Mouse (Mus musculus): ENCODE measurements around the gene Aff3. TPM values are rescaled to one million over a fixed set of nuclear protein-coding genes. Genes with fewer than 3 reads are reported as not detected.

Aff3 gene
- polyA plus RNA-seq, 1 experiment from 2014 or later = 0.03 TPM

DNA sequence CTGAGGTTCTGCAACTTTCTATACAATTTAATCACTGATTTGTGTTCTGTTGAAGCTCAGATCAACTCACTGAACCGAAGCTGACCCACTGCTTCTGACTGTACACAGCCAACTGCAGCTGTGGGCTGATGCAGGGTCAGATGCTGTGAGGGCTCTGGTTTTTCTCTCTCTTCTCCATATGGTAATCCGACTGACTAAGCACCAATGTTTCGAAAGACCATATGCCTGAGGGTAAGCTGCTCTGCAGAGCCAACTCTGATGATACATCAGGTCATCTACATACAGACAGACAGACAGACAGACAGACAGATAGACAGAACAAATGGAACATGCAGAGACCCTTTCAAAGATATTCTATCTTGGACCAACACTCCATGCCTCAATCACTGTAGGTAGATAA, 110.2 kb downstream of the Aff3 start:
- Histone ChIP-seq H3K27ac (no peak overlapping the region), H3K79me2 (ENCODE audit: inconsistent target) (no peaks in the 10 kb centered on the region), H3K4me3 (ENCODE audit: inconsistent target) (no peak overlapping the region), H3K36me3 (ENCODE audit: inconsistent target) (no peaks in the 10 kb centered on the region)
- 81% methylated on average over 3 of the region's 3 CpGs for WGBS (ENCODE audit: missing documents)

DNA sequence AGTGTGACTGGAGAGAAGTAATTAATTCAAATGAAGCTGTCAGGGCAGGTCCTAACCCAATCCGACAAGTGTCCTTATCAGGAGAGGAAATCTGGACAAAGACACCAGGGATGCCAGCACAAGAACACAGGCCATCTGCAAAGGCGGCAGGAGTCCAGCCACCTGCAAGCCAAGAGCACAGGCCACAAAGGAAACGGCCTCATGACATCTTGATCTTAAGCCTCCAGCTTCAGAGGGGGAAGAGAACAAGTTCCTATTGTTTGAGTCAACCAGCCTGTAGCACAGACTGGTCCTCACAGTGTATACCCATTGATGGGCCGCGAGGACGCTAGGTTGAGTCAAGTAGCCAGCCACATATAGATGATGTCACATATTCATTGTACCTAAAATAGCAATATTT, 111.7 kb downstream of the Aff3 start:
- Histone ChIP-seq H3K27ac (no peak overlapping the region), H3K79me2 (ENCODE audit: inconsistent target) (no peaks in the 10 kb centered on the region), H3K4me3 (ENCODE audit: inconsistent target) (no peak overlapping the region), H3K36me3 (ENCODE audit: inconsistent target) (no peaks in the 10 kb centered on the region)
- WGBS (ENCODE audit: missing documents) = 73% methylated on average over 6 of the region's 6 CpGs

DNA sequence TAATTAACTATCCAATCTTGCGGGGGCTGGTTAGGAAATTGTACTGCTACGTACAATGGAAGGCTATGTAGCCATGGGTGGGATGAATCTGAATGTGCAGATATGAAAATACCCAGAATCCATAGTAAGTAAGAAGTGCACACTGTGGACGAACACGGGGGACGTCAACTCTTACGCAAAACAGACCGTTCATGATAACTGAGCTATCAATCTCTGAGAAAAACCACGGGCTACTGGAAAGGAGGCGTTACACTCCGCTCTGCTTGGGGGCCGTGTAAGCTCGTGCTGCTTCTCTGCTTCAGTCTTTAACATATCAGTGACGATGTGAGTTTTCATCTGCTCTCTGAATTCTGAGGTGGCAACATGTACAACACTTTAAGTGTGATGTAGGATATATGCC, 114.2 kb downstream of the Aff3 start:
- 73% methylated on average over 12 of the region's 13 CpGs for WGBS (ENCODE audit: missing documents)

DNA sequence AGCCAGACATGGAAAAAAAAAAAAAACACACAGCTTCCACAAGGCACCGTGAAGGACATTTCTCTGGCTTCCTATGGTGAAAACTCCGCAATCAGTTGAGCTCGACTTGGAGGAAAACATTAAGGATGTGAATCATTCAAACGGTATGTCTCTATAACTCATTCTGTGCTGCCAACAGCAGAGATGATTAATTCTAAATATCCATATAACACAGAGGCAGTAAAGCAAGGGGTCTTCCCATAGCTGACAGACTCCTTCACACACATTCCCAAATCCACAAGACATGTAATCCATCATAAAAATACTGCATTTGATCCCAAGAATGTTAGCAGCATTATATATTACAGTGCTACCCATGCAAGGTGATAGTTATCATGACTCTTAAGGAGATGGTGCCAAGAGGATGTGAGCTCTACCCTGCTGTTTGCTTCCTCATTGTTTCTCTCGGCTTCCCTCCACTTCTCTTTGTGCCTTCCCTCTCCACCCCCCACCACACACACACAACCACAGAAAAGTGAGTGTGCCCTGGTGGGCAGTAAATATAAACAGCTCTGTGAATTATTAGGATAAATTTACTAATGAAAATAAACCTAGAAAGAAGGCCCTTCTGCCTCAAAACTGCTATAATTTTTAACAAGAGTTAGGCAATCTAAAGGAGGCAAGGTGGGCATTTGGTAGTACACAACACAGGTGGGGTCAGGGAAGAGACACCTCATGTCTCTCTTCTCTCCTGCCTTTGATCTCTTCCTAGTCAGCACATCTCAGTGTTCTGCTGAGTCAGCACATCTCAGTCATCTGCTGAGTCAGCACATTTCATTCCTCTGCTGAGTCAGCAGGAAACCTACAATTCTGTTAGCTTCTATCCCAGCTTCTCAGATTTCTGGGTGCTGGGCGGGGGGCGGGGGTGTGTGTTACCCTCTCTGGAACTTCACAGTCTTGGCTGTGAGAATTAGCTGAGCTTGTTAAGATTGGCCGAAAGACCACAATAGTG, 115.8 kb downstream of the Aff3 start:
- no peak overlapping the region for H3K27ac ChIP-seq
- H3K36me3 ChIP-seq (ENCODE audit: inconsistent target) = no peaks in the 10 kb centered on the region
- 67% methylated on average over 8 of the region's 8 CpGs for WGBS (ENCODE audit: missing documents)
- no peak overlapping the region for H3K4me3 ChIP-seq (ENCODE audit: inconsistent target)
- no peaks in the 10 kb centered on the region for H3K79me2 ChIP-seq (ENCODE audit: inconsistent target)

More for the DNA sequence above, 114.2 kb downstream of the Aff3 start:
- H3K36me3 ChIP-seq (ENCODE audit: inconsistent target) = no peaks in the 10 kb centered on the region
- no peak overlapping the region for H3K4me3 ChIP-seq (ENCODE audit: inconsistent target)
- no peaks in the 10 kb centered on the region for H3K79me2 ChIP-seq (ENCODE audit: inconsistent target)
- no peak overlapping the region for H3K27ac ChIP-seq

DNA sequence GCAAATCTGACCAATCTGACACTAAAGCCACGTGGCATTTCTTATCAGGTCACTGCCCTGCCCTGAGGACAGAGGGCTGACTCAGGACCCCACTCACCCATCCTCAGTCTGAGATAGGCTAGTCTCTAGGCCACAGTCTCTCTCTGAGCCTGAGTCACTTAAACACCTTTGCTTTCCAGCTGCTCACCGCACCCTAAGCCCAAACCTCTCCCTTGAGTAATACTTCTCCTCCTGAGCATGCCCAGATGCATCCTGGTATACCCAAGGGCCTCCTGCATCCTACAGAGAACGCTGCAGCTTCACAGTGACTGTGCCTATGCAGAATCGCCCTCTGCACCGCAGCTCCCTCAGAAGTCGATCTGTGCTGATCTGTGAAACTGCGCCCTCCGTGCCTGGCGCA, 117.1 kb downstream of the Aff3 start:
- Histone ChIP-seq H3K4me3 (ENCODE audit: inconsistent target) (no peak overlapping the region), H3K79me2 (ENCODE audit: inconsistent target) (no peaks in the 10 kb centered on the region), H3K27ac (no peak overlapping the region), H3K36me3 (ENCODE audit: inconsistent target) (no peaks in the 10 kb centered on the region)
- WGBS (ENCODE audit: missing documents) = 94% methylated on average over 9 of the region's 9 CpGs

DNA sequence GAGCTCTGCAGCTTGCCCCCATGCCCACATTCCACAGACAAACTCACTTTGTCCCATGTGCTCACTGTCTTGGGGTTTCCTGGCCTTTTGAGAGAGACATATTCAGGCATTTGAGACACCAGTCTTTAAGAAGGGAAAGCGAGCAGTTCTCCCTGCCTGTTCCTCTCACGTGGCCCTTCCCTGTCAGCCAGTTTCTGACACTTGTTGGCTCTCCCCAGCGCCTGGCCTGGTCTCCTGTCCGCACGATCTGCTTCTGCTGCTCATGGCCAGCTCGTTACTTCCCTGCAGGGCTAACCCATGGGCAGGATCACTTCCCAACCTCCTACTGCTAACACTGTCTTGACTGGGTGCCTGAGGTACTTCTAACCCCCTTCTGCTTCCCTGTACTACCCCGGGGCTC, 118.1 kb downstream of the Aff3 start:
- WGBS (ENCODE audit: missing documents) = 88% methylated on average over 7 of the region's 7 CpGs

DNA sequence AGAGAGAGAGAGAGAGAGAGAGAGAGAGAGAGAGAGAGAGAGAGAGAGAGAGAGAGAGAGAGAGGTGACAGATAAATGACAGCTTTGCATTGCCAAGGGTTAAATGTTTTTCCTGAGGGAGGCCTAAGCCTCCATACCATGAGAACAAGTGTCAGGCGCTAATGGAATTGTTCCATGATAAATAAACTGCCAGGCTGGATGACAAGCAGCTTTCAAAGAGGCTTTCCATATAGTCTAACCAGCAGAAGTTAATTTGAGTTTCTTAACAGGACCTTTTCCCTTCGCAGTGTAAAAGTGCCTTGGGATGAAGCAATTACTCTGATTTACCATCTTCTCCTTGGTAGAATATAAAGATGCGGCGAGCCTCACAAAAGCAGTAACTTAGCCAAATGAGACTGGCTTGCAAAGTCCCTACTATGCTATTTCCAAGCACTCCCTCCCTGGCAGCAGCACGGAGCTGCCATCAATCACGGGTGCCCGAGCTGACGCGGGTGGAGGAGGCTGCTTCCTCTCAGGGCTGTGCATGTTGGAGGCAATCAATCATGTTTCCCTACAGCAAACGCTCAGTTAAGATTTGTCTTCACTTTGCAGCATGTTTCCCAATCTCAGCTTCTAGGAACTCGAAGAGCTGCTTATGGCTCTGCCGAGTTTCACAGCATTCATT, 119.3 kb downstream of the Aff3 start:
- no peaks in the 10 kb centered on the region for H3K79me2 ChIP-seq (ENCODE audit: inconsistent target)
- WGBS (ENCODE audit: missing documents) = 44% methylated on average over 12 of the region's 12 CpGs
- H3K36me3 ChIP-seq (ENCODE audit: inconsistent target) = no peaks in the 10 kb centered on the region
- H3K4me3 ChIP-seq (ENCODE audit: inconsistent target) = no peak overlapping the region
- H3K27ac ChIP-seq = no peak overlapping the region

More for the DNA sequence above, 118.1 kb downstream of the Aff3 start:
- H3K36me3 ChIP-seq (ENCODE audit: inconsistent target) = no peaks in the 10 kb centered on the region
- H3K27ac ChIP-seq = no peak overlapping the region
- H3K4me3 ChIP-seq (ENCODE audit: inconsistent target) = no peak overlapping the region
- H3K79me2 ChIP-seq (ENCODE audit: inconsistent target) = no peaks in the 10 kb centered on the region

DNA sequence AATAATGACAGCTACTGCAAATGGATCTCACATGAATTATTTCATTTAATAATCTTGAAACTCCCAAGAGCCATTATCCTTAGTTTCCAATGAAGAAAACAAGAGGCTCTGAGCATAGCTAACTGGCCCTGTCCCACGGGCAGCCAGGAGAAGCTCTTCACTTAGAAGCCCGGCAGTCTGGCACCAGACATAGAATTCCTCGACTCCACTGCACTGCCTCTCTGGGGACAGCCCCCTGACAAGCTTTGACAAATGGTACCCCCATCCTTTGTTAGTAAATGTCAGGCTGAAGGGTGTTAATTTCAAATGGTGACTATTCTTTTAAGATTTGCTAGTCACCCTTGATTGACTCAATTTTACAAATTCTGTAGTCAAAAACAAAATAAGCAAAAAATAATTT, 120.3 kb downstream of the Aff3 start:
- WGBS (ENCODE audit: missing documents) = 97% methylated on average over 3 of the region's 3 CpGs
- Histone ChIP-seq H3K4me3 (ENCODE audit: inconsistent target) (no peak overlapping the region), H3K27ac (no peak overlapping the region), H3K36me3 (ENCODE audit: inconsistent target) (no peaks in the 10 kb centered on the region), H3K79me2 (ENCODE audit: inconsistent target) (no peaks in the 10 kb centered on the region)

DNA sequence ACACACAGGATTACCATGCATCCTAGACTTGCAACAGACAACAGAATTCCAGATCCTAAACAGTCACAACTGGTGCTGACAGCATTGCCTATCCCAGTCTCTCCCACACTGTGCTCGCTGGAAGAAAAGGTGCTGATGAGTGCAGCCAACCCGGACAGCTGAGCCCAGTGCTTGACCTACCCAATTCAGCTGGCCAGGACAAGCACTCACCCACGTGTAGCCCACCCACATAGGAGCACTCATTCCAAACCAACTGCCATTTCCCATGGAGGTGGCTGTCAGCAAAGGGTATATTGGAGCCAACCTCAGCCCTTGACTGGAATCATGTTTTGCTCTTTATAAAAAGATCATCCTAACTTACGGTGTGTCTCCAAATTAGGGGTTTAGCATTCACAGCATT, 123.2 kb downstream of the Aff3 start:
- Histone ChIP-seq H3K4me3 (ENCODE audit: inconsistent target) (no peak overlapping the region), H3K36me3 (ENCODE audit: inconsistent target) (no peaks in the 10 kb centered on the region), H3K27ac (no peak overlapping the region), H3K79me2 (ENCODE audit: inconsistent target) (no peaks in the 10 kb centered on the region)
- 96% methylated on average over 4 of the region's 4 CpGs for WGBS (ENCODE audit: missing documents)

DNA sequence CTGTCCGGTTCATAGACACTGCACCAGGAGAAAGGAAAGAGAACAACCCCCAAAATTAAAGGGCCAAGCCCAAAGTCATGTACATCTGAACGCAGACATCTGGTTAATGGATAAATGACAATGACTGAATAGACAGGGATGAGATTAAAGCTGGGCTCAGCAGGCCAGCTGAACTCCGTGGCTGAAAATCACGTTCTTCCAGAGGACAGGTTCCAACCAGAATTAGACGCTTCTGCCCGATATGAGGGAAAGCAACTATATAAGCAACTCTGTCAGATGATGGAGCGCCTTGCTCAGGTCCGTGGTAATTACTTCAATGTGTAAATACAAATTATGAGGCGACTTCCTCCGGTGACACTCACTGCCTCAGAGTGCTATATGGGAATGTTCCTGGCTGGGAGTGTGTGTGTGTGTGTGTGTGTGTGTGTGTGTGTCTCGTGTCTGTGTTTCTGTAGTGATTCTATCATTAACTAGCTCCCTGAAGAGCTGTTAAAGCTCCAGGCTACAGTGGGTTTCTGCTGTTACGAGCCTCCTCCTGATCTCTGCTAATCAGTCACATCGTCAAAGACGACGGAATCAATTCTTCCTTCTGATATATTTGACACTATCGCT, 127.7 kb downstream of the Aff3 start:
- 93% methylated on average over 16 of the region's 16 CpGs for WGBS (ENCODE audit: missing documents)
- no peaks in the 10 kb centered on the region for H3K79me2 ChIP-seq (ENCODE audit: inconsistent target)
- no peak overlapping the region for H3K27ac ChIP-seq
- no peaks in the 10 kb centered on the region for H3K36me3 ChIP-seq (ENCODE audit: inconsistent target)
- no peak overlapping the region for H3K4me3 ChIP-seq (ENCODE audit: inconsistent target)

DNA sequence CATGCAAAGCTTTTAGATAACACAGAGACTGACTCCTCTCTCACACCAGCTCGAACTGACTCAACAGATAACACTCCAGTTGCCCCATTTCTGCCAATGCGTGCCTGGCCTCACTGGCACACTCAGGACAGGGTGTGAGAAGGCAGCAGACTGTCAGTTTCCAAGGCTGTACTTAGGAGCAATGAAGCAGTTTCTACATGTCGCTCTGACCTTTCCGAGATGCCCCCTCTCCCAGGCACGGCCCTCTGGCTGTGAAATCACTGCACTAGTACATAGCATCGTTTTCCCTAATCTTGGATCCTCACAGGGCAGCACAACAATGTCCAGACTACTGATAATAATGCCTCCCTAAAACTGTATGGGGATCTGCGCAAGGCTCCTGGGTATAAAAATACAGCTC, 132.2 kb downstream of the Aff3 start:
- WGBS (ENCODE audit: missing documents) = 94% methylated on average over 7 of the region's 7 CpGs
- H3K27ac ChIP-seq = no peak overlapping the region
- H3K4me3 ChIP-seq (ENCODE audit: inconsistent target) = no peak overlapping the region
- H3K79me2 ChIP-seq (ENCODE audit: inconsistent target) = no peaks in the 10 kb centered on the region
- no peaks in the 10 kb centered on the region for H3K36me3 ChIP-seq (ENCODE audit: inconsistent target)

DNA sequence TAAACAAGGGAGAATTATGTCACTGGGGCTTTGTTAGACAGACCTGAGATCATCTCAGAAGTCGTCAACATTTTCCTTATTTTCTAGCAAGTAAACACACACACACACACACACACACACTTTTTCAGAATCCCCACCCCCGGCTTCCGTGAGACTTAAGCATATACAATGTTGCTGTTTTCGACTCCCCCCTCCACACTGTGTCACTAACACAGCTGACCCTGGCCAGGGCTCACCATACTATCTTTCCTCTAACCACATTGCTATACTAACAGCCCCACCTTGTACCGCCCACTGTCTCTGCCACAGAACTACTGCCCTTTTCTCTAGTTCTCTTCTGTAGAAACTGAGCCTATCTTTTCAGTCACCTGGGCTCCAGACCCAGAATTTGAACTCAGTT, 136.1 kb downstream of the Aff3 start:
- H3K4me3 ChIP-seq (ENCODE audit: inconsistent target) = no peak overlapping the region
- no peaks in the 10 kb centered on the region for H3K36me3 ChIP-seq (ENCODE audit: inconsistent target)
- no peak overlapping the region for H3K27ac ChIP-seq
- WGBS (ENCODE audit: missing documents) = 98% methylated on average over 5 of the region's 5 CpGs
- no peaks in the 10 kb centered on the region for H3K79me2 ChIP-seq (ENCODE audit: inconsistent target)

DNA sequence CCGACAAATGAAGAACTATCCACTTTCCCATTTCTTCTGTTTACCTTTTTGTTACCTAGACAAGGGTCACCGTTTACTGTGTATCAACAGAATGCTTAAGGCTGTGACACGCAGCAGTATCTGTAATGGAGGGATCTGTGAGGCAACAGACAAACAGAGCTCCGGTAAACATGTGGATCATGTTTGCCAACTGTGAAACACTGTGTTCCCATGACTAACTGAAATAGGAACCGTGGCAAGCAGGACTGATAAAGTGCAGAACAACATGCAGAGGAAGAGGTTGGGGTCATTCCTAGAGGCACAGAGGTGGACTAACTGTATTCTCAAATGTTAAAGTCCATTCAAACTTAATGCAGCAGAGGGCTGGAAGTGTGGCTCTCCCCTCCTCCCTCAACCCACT, 138.2 kb downstream of the Aff3 start:
- Histone ChIP-seq H3K36me3 (ENCODE audit: inconsistent target) (no peaks in the 10 kb centered on the region), H3K79me2 (ENCODE audit: inconsistent target) (no peaks in the 10 kb centered on the region), H3K27ac (no peak overlapping the region), H3K4me3 (ENCODE audit: inconsistent target) (no peak overlapping the region)
- WGBS (ENCODE audit: missing documents) = 94% methylated on average over 5 of the region's 5 CpGs

DNA sequence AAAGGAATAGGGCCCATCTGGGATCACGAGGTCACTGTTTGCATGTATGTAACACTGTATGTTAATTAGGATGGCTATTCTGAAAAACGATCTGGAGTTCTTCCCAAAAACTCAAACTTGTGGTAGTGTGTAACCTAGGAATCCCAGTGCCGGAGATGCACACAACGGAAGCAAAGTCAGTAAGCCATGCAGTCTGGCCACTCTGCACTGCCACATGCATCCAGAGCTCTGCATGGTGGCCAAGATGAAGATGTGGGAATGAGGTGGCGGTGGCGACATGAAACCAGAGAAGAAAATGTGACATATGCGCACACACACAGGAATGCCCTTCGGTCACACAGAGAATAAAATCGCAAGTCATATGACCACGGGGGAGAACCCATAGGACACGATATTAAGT, 143.1 kb downstream of the Aff3 start:
- no peak overlapping the region for H3K27ac ChIP-seq
- 96% methylated on average over 11 of the region's 11 CpGs for WGBS (ENCODE audit: missing documents)
- no peak overlapping the region for H3K4me3 ChIP-seq (ENCODE audit: inconsistent target)
- no peaks in the 10 kb centered on the region for H3K36me3 ChIP-seq (ENCODE audit: inconsistent target)
- no peaks in the 10 kb centered on the region for H3K79me2 ChIP-seq (ENCODE audit: inconsistent target)

DNA sequence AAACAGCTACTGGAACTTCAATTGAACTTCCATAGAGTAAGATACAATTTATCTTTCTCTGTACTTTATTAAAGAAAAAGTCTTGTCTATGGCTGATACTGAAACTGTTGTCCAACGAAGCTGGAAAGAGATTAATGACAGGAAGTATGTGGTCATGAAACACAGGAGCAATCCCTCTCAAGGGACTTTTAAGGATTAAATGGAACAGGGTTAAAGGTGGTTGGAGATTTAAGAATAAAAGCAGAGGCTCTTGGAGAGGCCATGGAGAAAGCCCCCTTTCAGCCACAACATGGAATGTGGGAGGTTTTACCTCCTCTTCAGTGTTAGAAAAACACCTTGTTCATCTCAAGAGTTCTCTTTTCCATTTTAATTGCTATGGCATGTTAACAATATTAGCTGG, 148.5 kb downstream of the Aff3 start:
- WGBS (ENCODE audit: missing documents) = 22% methylated on average over 1 of the region's 1 CpGs
- Histone ChIP-seq H3K27ac (no peak overlapping the region), H3K4me3 (ENCODE audit: inconsistent target) (no peak overlapping the region), H3K36me3 (ENCODE audit: inconsistent target) (no peaks in the 10 kb centered on the region), H3K79me2 (ENCODE audit: inconsistent target) (no peaks in the 10 kb centered on the region)
